Mouse (Mus musculus): Measurements from ENCODE around the gene Ms4a18.

Ms4a18 gene

GRCm38 (mm10) chr19:10980210-10980609 lies 37.6 kb downstream of the Ms4a18 start:
- no peak for DNase-seq

- DNase-seq: peak; percentile 80 to 87
These were observed 38.4 kb downstream of the Ms4a18 start for GRCm38 (mm10) chr19:10979184-10980168.

- DNase-seq: no peak
These were observed 41.5 kb downstream of the Ms4a18 start for GRCm38 (mm10) chr19:10976318-10976717.

- DNase-seq: no peak
These were observed 42.6 kb downstream of the Ms4a18 start for GRCm38 (mm10) chr19:10975187-10975586.

GRCm38 (mm10) chr19:10974238-10974865 lies 43.5 kb downstream of the Ms4a18 start, which contains the start of gene Ms4a10:
Gene Ms4a10, minus strand, starts transcription at chr19:10974670.
- DNase-seq: no peak

GRCm38 (mm10) chr19:10973187-10973586 lies 44.6 kb downstream of the Ms4a18 start:
- DNase-seq: no peak

GRCm38 (mm10) chr19:10972660-10973059 lies 45.2 kb downstream of the Ms4a18 start:
- no peak for DNase-seq

- DNase-seq: no peak
These were observed 47.4 kb downstream of the Ms4a18 start for GRCm38 (mm10) chr19:10970457-10970856.

- DNase-seq: no peak
These were observed 49.3 kb downstream of the Ms4a18 start for GRCm38 (mm10) chr19:10968578-10968977.

- DNase-seq: no peak
These were observed 52.1 kb downstream of the Ms4a18 start for GRCm38 (mm10) chr19:10965721-10966120.

- no peak for DNase-seq
These were observed 57.9 kb downstream of the Ms4a18 start for GRCm38 (mm10) chr19:10959978-10960346.

GRCm38 (mm10) chr19:10959085-10959977 lies 58.5 kb downstream of the Ms4a18 start:
- DNase-seq: no peak

- no peak for DNase-seq
These were observed 65.6 kb downstream of the Ms4a18 start for GRCm38 (mm10) chr19:10952021-10952939.

GRCm38 (mm10) chr19:10949558-10949957 lies 68.3 kb downstream of the Ms4a18 start:
- DNase-seq: no peak

- DNase-seq: peak; percentile 87 to 92
These were observed 68.7 kb downstream of the Ms4a18 start, which contains the start of gene Ccdc86 for GRCm38 (mm10) chr19:10949112-10949511. Gene Ccdc86, minus strand, starts transcription at chr19:10949266.

GRCm38 (mm10) chr19:10948416-10948815 lies 69.4 kb downstream of the Ms4a18 start:
- DNase-seq: peak; percentile 16 to 20

- no peak for DNase-seq
These were observed 70.6 kb downstream of the Ms4a18 start for GRCm38 (mm10) chr19:10947219-10947618.
